Mouse (Mus musculus) right cerebral cortex, adult 18-20 months (tissue): ENCODE measurements around the gene Styk1.
A peak's percentile ranks its signal among the peaks of the same experiment; 100 is the strongest.
"Not testable (repeated sequence)": the region's sequence is repeated elsewhere in the genome, so short reads cannot be mapped to it uniquely, and the experiment has no call there.

Experiments used
- DNase-seq: peaks from one replicate; pipeline ENCODE4 v3.0.0; 2022; ENCODE audit warnings: mixed read lengths

Styk1 gene

GRCm38 (mm10) chr6:131290430-131290829, 63.0 kb downstream of the Styk1 start:
- DNase-seq = peak; percentile 8

DNA sequence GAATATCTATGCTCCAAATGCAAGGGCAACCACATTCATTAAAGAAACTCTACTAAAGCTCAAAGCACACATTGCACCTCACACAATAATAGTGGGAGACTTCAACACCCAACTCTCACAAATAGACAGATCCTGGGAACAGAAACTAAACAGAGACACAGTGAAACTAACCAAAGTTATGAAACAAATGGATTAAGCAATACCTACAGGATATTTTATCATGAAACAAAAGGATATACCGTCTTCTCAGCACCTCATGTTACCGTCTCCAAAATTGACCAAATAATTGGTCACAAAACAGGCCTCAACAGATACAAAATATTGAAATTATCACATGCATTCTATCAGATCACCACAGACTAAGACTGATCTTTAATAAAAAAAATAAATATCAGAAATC, 75.2 kb downstream of the Styk1 start:
- DNase-seq = not testable (repeated sequence)

DNA sequence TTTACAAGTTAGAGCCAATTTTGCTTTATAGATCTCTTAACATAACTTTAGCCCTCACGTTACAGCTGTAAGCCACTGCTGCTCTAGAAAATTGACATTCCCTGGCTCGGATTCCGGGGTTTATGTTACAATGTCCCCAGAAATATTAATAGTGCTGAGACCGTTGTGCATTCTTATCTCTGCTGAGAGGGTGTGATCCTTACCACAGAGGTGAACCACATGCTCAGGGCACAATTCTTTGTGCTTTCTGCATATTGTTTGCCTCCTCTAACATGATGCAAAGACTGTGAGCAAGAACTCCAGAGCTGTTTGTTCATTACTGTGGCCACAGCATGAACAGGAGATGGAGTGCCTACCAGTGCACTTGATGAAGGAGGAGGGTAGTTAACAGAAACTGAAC, 76.7 kb downstream of the Styk1 start:
- DNase-seq = no peak

DNA sequence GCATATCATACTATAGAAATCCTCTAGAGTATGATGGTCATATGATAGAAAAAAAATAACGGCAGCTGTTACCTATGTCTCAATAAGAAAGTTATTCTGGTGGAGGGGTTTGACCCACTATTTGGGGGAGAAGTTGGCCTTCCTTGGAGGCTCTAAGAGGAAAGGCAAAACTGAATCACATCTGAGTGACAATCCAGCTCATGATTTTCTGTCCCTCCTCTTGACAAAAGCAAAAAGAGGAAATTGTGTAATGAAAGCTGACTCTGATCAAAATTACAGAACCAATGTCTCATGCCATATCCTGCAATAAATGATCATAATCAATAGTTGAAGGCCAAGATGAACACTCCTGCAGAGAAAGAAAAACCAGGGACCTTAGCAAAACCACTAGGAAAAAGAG, 81.1 kb downstream of the Styk1 start:
- no peak for DNase-seq

GRCm38 (mm10) chr6:131270312-131270711, 83.1 kb downstream of the Styk1 start:
- no peak for DNase-seq

DNA sequence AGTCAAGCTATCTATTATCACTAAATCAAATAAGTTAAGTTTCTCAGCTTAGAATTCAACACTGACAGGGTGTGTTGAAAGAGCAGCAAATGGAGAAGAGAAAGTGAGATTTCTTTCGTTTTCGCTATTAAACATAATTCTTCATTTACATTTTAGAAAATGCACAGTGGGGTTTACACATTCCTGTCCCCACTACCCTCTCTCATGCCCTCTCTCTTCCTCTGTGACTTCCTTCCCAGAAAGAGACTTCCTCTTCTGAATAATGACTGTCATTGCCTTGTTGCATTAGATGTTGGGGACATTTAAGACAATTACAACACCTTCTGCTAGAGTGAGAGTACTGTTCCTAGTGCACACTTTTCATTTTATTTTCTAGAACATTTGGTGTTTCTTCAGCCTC, 83.8 kb downstream of the Styk1 start:
- DNase-seq = no peak

- no peak for DNase-seq
Measured at GRCm38 (mm10) chr6:131264175-131264574, 89.2 kb downstream of the Styk1 start.

GRCm38 (mm10) chr6:131262778-131263177, 90.6 kb downstream of the Styk1 start:
- no peak for DNase-seq

- DNase-seq = no peak
Measured at GRCm38 (mm10) chr6:131262009-131262408, 91.4 kb downstream of the Styk1 start.
